Mouse (Mus musculus): ENCODE results near the gene Wdfy2.

GRCm38 (mm10) chr14:62867576-62867975, 30.1 kb downstream of the Wdfy2 start:
- TF ChIP-seq POLR2AphosphoS2 (IDR thresholded peaks at IDR 0.05; ENCODE audit: insufficient read length, low read depth) (no peak), POLR2A (IDR thresholded peaks at IDR 0.05; ENCODE audit: insufficient read length, low read depth) (no peak), USF1 (IDR thresholded peaks at IDR 0.05; ENCODE audit: low read depth) (no peak), TCF12 (IDR thresholded peaks at IDR 0.05; ENCODE audit: insufficient read depth, poor library complexity, severe bottlenecking) (no peak), MAX (IDR thresholded peaks at IDR 0.05; ENCODE audit: low read depth) (no peak), MYOD1 (IDR thresholded peaks at IDR 0.05; ENCODE audit: control insufficient read depth in 1 of 3, insufficient read length in 2 of 3, low read depth in 2 of 3) (no peak), E2F4 (IDR thresholded peaks at IDR 0.05; ENCODE audit: insufficient read depth) (no peak), MYOG (IDR thresholded peaks at IDR 0.05; ENCODE audit: control insufficient read depth in 1 of 3, insufficient read depth in 1 of 3, insufficient read length in 2 of 3, low read depth in 2 of 3) (no peak), TCF3 (IDR thresholded peaks at IDR 0.05; ENCODE audit: insufficient read length, low read depth) (no peak)

Data from myocyte (in vitro differentiated cells).